ENCODE assay signal across 15 mouse cellular contexts in the genomic region with DNA sequence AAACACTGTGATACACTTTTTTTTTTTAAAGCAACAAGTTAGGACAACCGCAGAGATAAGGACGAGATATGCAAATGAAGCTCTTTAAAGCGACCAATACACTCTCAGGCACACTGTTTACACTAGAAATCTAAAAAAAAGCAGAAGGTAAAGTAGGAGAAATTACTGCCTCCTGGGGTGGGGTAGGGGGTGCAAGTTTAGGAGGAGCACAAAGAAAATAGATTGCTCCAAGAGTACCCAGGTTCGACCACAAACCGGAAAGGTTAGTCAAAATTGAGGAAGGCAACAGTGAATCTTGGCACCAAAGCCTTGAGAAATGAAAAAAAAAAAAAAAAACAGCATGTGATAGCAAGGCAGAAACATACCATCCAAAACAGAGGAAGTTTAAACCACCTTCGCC. TPM values are rescaled to one million over a fixed set of nuclear protein-coding genes. Genes with fewer than 3 reads are reported as not detected.
DNase-seq lines count a peak whose midpoint lies in the region; ATAC-seq and TF ChIP-seq lines count a peak whose summit lies in the region.
"Had no signal": no experiment of that assay in that cellular context is flagged by ENCODE, and none has a peak within 500 bp of the region (broad histone marks: within the 10 kb centered on the region; RNA-seq: fewer than 3 reads in every experiment).

No protein-coding gene starts in this region.

- H3K4me3 ChIP-seq in hindbrain, postnatal 0 days (ENCODE audit: low read length) = no peak overlapping the region
- H3K4me3 ChIP-seq in hindbrain, embryonic 10.5 days = no peak overlapping the region
- no peak overlapping the region for H3K4me3 ChIP-seq in MEL (ENCODE audit: control insufficient read depth in 1 of 2, insufficient read depth in 1 of 2, low read depth in 2 of 2, low read length in 2 of 2)
- H3K4me3 ChIP-seq in embryonic facial prominence, embryonic 14.5 days (ENCODE audit: low read depth, low read length) = no peak overlapping the region
- no peak overlapping the region for H3K4me3 ChIP-seq in stomach, postnatal 0 days (ENCODE audit: low read depth, low read length)

- intact Hi-C loops in gastrocnemius, postnatal 36 days (cut with DNase I) = no loop called here

- TF ChIP-seq EP300 in MEL (IDR thresholded peaks at IDR 0.05; ENCODE audit: low read depth in 1 of 2, low read length in 2 of 2) = no peak
- no peak for TF ChIP-seq EP300 in stomach, postnatal 0 days (optimal IDR thresholded peaks at IDR 0.05)

- no peak for ATAC-seq in hindbrain, postnatal 0 days
- no peak for ATAC-seq in embryonic facial prominence, embryonic 14.5 days (ENCODE audit: low read depth)
- ATAC-seq in stomach, postnatal 0 days (ENCODE audit: low FRiP score, low TSS enrichment) = no peak

- H3K4me2 ChIP-seq in hindbrain, postnatal 0 days (ENCODE audit: low read depth, low read length) = peak overlapping the region; percentile 86
- H3K4me2 ChIP-seq in embryonic facial prominence, embryonic 14.5 days (ENCODE audit: low read depth, low read length) = peak overlapping the region; percentile 86
- H3K4me2 ChIP-seq in stomach, postnatal 0 days (replicated peaks; ENCODE audit: low read depth) = no peak overlapping the region

- no peaks in the 10 kb centered on the region for H3K9me3 ChIP-seq in hindbrain, postnatal 0 days (ENCODE audit: low read length)
- no peaks in the 10 kb centered on the region for H3K9me3 ChIP-seq in hindbrain, embryonic 10.5 days
- H3K9me3 ChIP-seq in MEL (replicated peaks; ENCODE audit: insufficient read depth, low read length) = no peaks in the 10 kb centered on the region
- no peaks in the 10 kb centered on the region for H3K9me3 ChIP-seq in embryonic facial prominence, embryonic 14.5 days (ENCODE audit: control insufficient read depth, low read length)
- H3K9me3 ChIP-seq in stomach, postnatal 0 days (ENCODE audit: control insufficient read depth, low read length) = no peaks in the 10 kb centered on the region
- H3K9me3 ChIP-seq: embryonic facial prominence, embryonic 13.5 days; limb, embryonic 12.5 days; neural tube, embryonic 13.5 days had no signal

- H3K36me3 ChIP-seq in hindbrain, postnatal 0 days (ENCODE audit: insufficient read depth, low read length) = no peaks in the 10 kb centered on the region
- no peaks in the 10 kb centered on the region for H3K36me3 ChIP-seq in hindbrain, embryonic 10.5 days
- H3K36me3 ChIP-seq in MEL (ENCODE audit: control insufficient read depth in 1 of 2, insufficient read depth in 2 of 2, low read length in 2 of 2) = no peaks in the 10 kb centered on the region
- H3K36me3 ChIP-seq in embryonic facial prominence, embryonic 14.5 days (ENCODE audit: control insufficient read depth, insufficient read depth, low read length) = no peaks in the 10 kb centered on the region
- no peaks in the 10 kb centered on the region for H3K36me3 ChIP-seq in stomach, postnatal 0 days (ENCODE audit: control insufficient read depth, insufficient read depth, low read length)
- H3K36me3 ChIP-seq: embryonic facial prominence, embryonic 13.5 days; limb, embryonic 12.5 days; neural tube, embryonic 13.5 days had no signal

- WGBS in hindbrain, postnatal 0 days = 24% methylated on average over 6 of the region's 6 CpGs
- WGBS in hindbrain, embryonic 10.5 days = 25% methylated on average over 6 of the region's 6 CpGs
- WGBS in embryonic facial prominence, embryonic 14.5 days = 22% methylated on average over 6 of the region's 6 CpGs
- WGBS in stomach, postnatal 0 days = 34% methylated on average over 6 of the region's 6 CpGs

- H3K4me1 ChIP-seq in hindbrain, postnatal 0 days (ENCODE audit: insufficient read depth, low read length) = no peaks in the 10 kb centered on the region
- H3K4me1 ChIP-seq in hindbrain, embryonic 10.5 days (replicated peaks) = peaks cover 12% of the 10 kb centered on the region; the same call in 1 of the 2 replicates
- H3K4me1 ChIP-seq in MEL (ENCODE audit: control insufficient read depth in 1 of 2, insufficient read depth in 2 of 2, low read length in 2 of 2) = no peaks in the 10 kb centered on the region
- H3K4me1 ChIP-seq in embryonic facial prominence, embryonic 14.5 days (ENCODE audit: control insufficient read depth, insufficient read depth, low read length) = peaks cover 4% of the 10 kb centered on the region; the same call in 1 of the 2 replicates
- no peaks in the 10 kb centered on the region for H3K4me1 ChIP-seq in stomach, postnatal 0 days (replicated peaks; ENCODE audit: control insufficient read depth, insufficient read depth)
- H3K4me1 ChIP-seq: limb, embryonic 12.5 days had no signal

- no peak for TF ChIP-seq CTCF in hindbrain, postnatal 0 days (IDR thresholded peaks at IDR 0.05; ENCODE audit: low read depth)
- TF ChIP-seq CTCF in MEL (IDR thresholded peaks at IDR 0.05 in 2 of 3, conservative IDR thresholded peaks at IDR 0.05 in 1 of 3; ENCODE audit: control insufficient read depth in 1 of 3, insufficient read depth in 1 of 3, low read depth in 2 of 3, low read length in 3 of 3, poor library complexity in 1 of 3, severe bottlenecking in 1 of 3) = no peak
- TF ChIP-seq CTCF in stomach, postnatal 0 days (IDR thresholded peaks at IDR 0.05; ENCODE audit: low read depth) = no peak

- DNase-seq in hindbrain, postnatal 0 days (ENCODE audit: low spot score) = no peak
- no peak for DNase-seq in hindbrain, embryonic 10.5 days (ENCODE audit: low spot score)
- peak; percentile 3 for DNase-seq in MEL (ENCODE audit: low read depth, low spot score)
- DNase-seq in embryonic facial prominence, embryonic 14.5 days (ENCODE audit: low spot score) = no peak
- DNase-seq in naive thymus-derived CD4-positive, alpha-beta T cell, adult 2 months (ENCODE audit: low read depth) = peak; percentile 81
- DNase-seq in stomach, postnatal 0 days (ENCODE audit: low spot score) = no peak
- DNase-seq in gastrocnemius, postnatal 36 days = no peak
- DNase-seq: adrenal gland, postnatal 36 days; cerebellum, adult 18-20 months; layer of hippocampus, adult 9-11 months; lung, postnatal 4 days; right cerebral cortex, postnatal 14 days had no signal

- H3K27ac ChIP-seq in hindbrain, postnatal 0 days = no peak overlapping the region
- H3K27ac ChIP-seq in hindbrain, embryonic 10.5 days = no peak overlapping the region
- H3K27ac ChIP-seq in MEL (ENCODE audit: control insufficient read depth, low read depth, low read length) = no peak overlapping the region
- no peak overlapping the region for H3K27ac ChIP-seq in embryonic facial prominence, embryonic 14.5 days (replicated peaks; ENCODE audit: low read depth, low read length)
- no peak overlapping the region for H3K27ac ChIP-seq in stomach, postnatal 0 days (replicated peaks)
- H3K27ac ChIP-seq: embryonic facial prominence, embryonic 13.5 days; limb, embryonic 12.5 days had no signal

- no peaks in the 10 kb centered on the region for H3K79me2 ChIP-seq in MEL (ENCODE audit: control insufficient read depth, insufficient read depth, low read length, poor library complexity)

- TF ChIP-seq RAD21 in MEL (IDR thresholded peaks at IDR 0.05; ENCODE audit: low read depth, low read length) = no peak

- no peak overlapping the region for H3K9ac ChIP-seq in hindbrain, postnatal 0 days (replicated peaks; ENCODE audit: low read length)
- H3K9ac ChIP-seq in MEL (ENCODE audit: control insufficient read depth, low read depth, low read length, poor library complexity, severe bottlenecking) = no peak overlapping the region
- H3K9ac ChIP-seq in embryonic facial prominence, embryonic 14.5 days (ENCODE audit: low read depth, low read length) = no peak overlapping the region
- H3K9ac ChIP-seq in stomach, postnatal 0 days (ENCODE audit: low read length) = no peak overlapping the region

- H3K27me3 ChIP-seq in hindbrain, postnatal 0 days (ENCODE audit: insufficient read depth, low read length) = no peaks in the 10 kb centered on the region
- H3K27me3 ChIP-seq in hindbrain, embryonic 10.5 days (ENCODE audit: insufficient read depth, poor library complexity, severe bottlenecking) = no peaks in the 10 kb centered on the region
- no peaks in the 10 kb centered on the region; a peak in 1 of 4 replicates for H3K27me3 ChIP-seq in MEL (ENCODE audit: control insufficient read depth in 1 of 2, insufficient read depth in 2 of 2, low read length in 2 of 2)
- peaks cover 6% of the 10 kb centered on the region for H3K27me3 ChIP-seq in embryonic facial prominence, embryonic 14.5 days (replicated peaks; ENCODE audit: control insufficient read depth, insufficient read depth, low read length)
- no peaks in the 10 kb centered on the region for H3K27me3 ChIP-seq in stomach, postnatal 0 days (ENCODE audit: control insufficient read depth, insufficient read depth, low read length)
- H3K27me3 ChIP-seq: neural tube, embryonic 13.5 days had no signal

- no peak for TF ChIP-seq POLR2A in MEL (IDR thresholded peaks at IDR 0.05; ENCODE audit: control insufficient read depth in 1 of 2, insufficient read depth in 1 of 2, low read depth in 1 of 2, low read length in 2 of 2, poor library complexity in 1 of 2)

TF ChIP-seq in MEL, 35 proteins besides CTCF, POLR2A, EP300 and RAD21 (continues in another document):
- TF ChIP-seq SMC3 (IDR thresholded peaks at IDR 0.05; ENCODE audit: low read depth, low read length) (no peak), USF2 (IDR thresholded peaks at IDR 0.05; ENCODE audit: borderline replicate concordance in 1 of 2, insufficient read depth in 1 of 2, low read depth in 1 of 2, low read length in 2 of 2) (no peak), CHD1 (IDR thresholded peaks at IDR 0.05; ENCODE audit: low read depth, low read length) (no peak), NELFE (IDR thresholded peaks at IDR 0.05; ENCODE audit: low read depth, low read length) (no peak), MYB (IDR thresholded peaks at IDR 0.05; ENCODE audit: low read depth, low read length) (no peak), MXI1 (IDR thresholded peaks at IDR 0.05; ENCODE audit: low read depth, low read length) (no peak), MAX (IDR thresholded peaks at IDR 0.05; ENCODE audit: low read length) (no peak), MAZ (IDR thresholded peaks at IDR 0.05; ENCODE audit: low read depth, low read length) (no peak), GATA1 (IDR thresholded peaks at IDR 0.05; ENCODE audit: low read depth, low read length) (peak; percentile 23; the same call in 1 of the 2 replicates), ZNF384 (IDR thresholded peaks at IDR 0.05; ENCODE audit: low read depth, low read length) (peak; percentile 80), KAT2A (conservative IDR thresholded peaks at IDR 0.05; ENCODE audit: low read depth, low read length) (no peak)

RNA-seq across cellular contexts. Expression of a gene that starts 18.8 kb away (rescaled TPM):
- 37.1 and 44.5 TPM in 2 replicates for total RNA-seq in hindbrain, postnatal 0 days (2014; rRNA removed)
- 21.5 and 26.2 TPM in 2 replicates for polyA plus RNA-seq in hindbrain, postnatal 0 days (2015; fragmentation: Nextera tagmentation; extraction: Ambion mirVana)
- polyA plus RNA-seq in hindbrain, embryonic 10.5 days (2016; fragmentation: Nextera tagmentation; extraction: Ambion mirVana) = 20.1 and 21.2 TPM in 2 replicates
- total RNA-seq in MEL (2012; rRNA removed) = 0.08 TPM in 1 of 2 replicates, not detected in the other
- not detected for polyA plus RNA-seq in MEL (2012; ENCODE audit: insufficient read depth in 1 of 2, insufficient read length in 2 of 2, low read depth in 1 of 2, low replicate concordance in 2 of 2, missing spikeins in 1 of 2)
- 18.8 and 20.0 TPM in 2 replicates for polyA plus RNA-seq in embryonic facial prominence, embryonic 14.5 days (2014; fragmentation: Nextera tagmentation; extraction: Ambion mirVana)
- 2.6 and 2.9 TPM in 2 replicates for polyA plus RNA-seq in stomach, postnatal 0 days (2015; fragmentation: Nextera tagmentation; extraction: Ambion mirVana)
- total RNA-seq in gastrocnemius, postnatal 36 days (2021) = 10 to 100 TPM; 68.9 to 90.1 TPM

Comparison
In these comparisons a context has a peak if more than half of its experiments do, and no peak if none do; other contexts are left out.
1. DNase-seq: peak in MEL (single experiment) and naive thymus-derived CD4-positive, alpha-beta T cell, adult 2 months (single experiment); none in hindbrain, postnatal 0 days (single experiment), hindbrain, embryonic 10.5 days (single experiment), embryonic facial prominence, embryonic 14.5 days (single experiment), stomach, postnatal 0 days (single experiment) and gastrocnemius, postnatal 36 days (0 of 2).